Mouse (Mus musculus) brain, embryonic 14.5 days (tissue): ENCODE measurements around the gene Map4k4.

Experiments
- CTCF ChIP-seq: fragments of 200-500 bp; IDR thresholded peaks from 2 replicates; pipeline ENCODE4 v1.5.1; 2012; ENCODE audit warnings: inconsistent platforms, mild to moderate bottlenecking, moderate library complexity, borderline replicate concordance; ENCODE audit not compliant: insufficient read depth, insufficient read length; ENCODE audit errors: extremely low read depth
- POLR2A ChIP-seq: fragments of 200-500 bp; IDR thresholded peaks from 2 replicates; pipeline ENCODE4 v1.6.1; 2012; ENCODE audit warnings: mild to moderate bottlenecking, inconsistent platforms, borderline replicate concordance; ENCODE audit not compliant: poor library complexity, insufficient read depth, insufficient read length, severe bottlenecking; ENCODE audit errors: extremely low read depth

DNA sequence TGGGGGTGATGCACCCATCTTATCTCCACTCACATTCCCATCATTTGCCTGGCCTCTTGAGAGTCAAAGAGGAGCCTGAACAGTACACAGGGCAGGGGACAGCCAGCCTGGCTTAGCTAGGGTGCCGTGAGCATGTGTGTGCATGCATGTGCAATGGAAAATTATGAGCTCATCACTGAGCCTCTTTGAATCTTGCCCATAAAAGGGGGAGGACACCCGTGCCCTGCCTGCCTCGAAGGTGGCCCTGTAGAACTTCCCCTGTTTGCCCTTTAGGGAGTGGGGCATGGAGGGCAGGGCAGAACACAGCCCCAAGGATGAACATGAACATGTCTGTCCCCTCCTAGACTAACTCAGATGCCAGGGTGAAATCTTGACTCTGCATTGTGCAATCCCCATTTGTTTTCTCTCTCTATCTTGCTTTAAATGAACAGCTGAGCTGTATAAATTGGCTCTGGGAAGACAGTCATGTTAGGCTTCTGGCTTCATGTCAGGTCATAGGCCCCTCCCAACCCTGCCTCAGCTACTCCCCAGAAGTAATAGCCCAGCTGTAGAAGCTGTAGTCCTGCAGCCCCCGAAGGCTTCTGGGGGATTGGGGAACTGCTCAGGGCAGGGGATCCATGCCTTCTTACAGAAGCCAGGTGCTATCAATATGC lies 158.5 kb downstream of the Map4k4 start:
- TF ChIP-seq POLR2A, result no peak
- TF ChIP-seq CTCF, result no peak
